Mouse (Mus musculus) G1E (cell line): ENCODE results near the gene Zdhhc1.

Experiments
- CTCF ChIP-seq: IDR thresholded peaks from 2 replicates; pipeline ENCODE4 v1.5.1; 2012; ENCODE audit warnings: low read depth, low read length, inconsistent platforms, mixed read lengths
- GATA1 ChIP-seq: IDR thresholded peaks from 2 replicates; pipeline ENCODE4 v1.6.1; 2012; ENCODE audit warnings: borderline replicate concordance, low read length, inconsistent platforms, mixed read lengths
- POLR2AphosphoS5 ChIP-seq: IDR thresholded peaks from 2 replicates; pipeline ENCODE4 v1.6.1; 2012; ENCODE audit warnings: low read depth, low read length, inconsistent platforms; ENCODE audit not compliant: insufficient replicate concordance
- TAL1 ChIP-seq: conservative IDR thresholded peaks from 2 replicates; pipeline ENCODE4 v1.6.1; 2012; ENCODE audit warnings: low read depth, low read length, inconsistent platforms, mixed read lengths

DNA sequence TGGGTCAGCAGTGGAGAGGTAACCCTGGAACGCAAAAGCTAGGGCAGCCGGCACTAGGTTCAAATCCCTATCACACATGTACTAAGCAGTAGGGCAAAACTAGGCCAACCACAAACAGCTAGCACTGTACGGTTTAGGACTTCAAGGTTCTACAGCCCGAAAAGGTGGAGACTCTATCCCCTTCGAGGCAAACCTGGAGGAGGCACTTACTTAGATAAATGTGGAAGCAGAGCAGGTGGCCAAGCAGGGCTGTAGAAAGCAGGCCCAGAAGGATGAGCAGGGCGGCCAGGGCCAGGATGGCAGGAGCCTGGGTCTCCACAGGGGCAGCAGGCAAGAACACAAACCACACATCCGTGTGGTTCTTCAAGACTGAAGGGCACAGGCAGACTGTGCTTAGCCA lies 20.5 kb downstream of the Zdhhc1 start:
- no peak for TF ChIP-seq GATA1
- no peak for TF ChIP-seq CTCF
- TF ChIP-seq POLR2AphosphoS5, result no peak
- TF ChIP-seq TAL1, result no peak
